Mouse (Mus musculus): Measurements from ENCODE around the gene Mta2.

DNA sequence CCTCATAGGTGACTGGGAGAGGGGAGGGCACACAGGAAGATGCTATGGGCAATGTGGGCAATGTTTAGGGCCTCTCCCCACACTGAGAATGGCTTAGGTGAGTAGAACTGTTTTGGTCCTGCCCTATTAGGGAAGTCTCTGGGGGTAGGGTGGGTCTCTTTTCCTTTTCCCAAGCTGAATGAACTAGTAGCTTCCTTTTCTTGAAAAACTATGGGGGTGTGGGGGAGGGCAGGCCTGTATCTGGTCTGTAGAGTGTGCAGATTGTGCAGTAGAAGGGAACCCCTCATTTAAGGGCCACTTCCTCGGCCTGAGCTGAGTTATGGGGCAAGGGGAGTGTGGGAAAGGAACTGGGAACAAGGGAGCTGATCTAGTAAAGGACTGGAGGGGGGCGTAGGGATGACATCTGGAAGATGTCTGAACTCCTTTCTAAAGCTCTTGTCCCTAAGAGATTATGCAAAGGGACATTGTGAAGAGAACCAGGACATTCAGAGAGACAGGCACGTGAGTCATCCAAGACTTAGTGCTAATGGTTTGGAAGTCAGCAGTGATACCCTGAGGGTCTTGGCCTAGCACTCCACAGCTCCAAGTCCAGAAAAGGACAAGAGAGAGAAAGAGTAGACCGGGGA lies 49.7 kb downstream of the Mta2 start:
- no peak for TF ChIP-seq POLR2A (IDR thresholded peaks at IDR 0.05; ENCODE audit: borderline replicate concordance, extremely low read depth, insufficient read depth, insufficient read length, poor library complexity, severe bottlenecking)
- no peak for TF ChIP-seq CTCF (IDR thresholded peaks at IDR 0.05; ENCODE audit: borderline replicate concordance, extremely low read depth, insufficient read depth, insufficient read length)

Data from brain, embryonic 14.5 days (tissue).